Mouse (Mus musculus): ENCODE measurements at regions not wholly inside any gene's neighbourhood (a gene's known extent, or its start where the extent isn't known, plus 50 kb on each side); places are given as distances from the start of the nearest gene placed in this dataset.

DNA sequence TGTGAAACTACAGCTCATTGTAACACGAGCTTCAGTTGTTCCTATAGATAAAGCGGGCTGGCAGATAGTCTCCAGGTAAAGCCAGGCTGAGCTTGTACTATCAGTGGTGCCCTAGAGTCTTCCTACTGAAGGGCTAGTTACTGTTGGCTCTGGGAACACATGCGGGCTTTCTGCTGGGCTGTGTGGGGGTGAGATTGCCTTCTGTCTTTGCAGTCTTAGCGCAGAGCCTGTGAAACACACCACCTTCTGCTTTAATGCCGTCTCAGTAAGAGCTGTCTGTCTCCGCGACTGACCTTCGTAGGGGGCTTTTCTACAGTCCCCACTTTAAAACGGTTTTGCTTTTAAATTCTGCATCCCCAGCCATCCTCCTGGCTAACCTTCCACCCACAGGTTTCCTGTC is 76.7 kb downstream of the Trim29 start:
- no peak for DNase-seq
- Histone ChIP-seq H3K4me3 (replicated peaks; ENCODE audit: insufficient read depth, low read depth, low read length) (no peak overlapping the region), H3K27me3 (ENCODE audit: control insufficient read depth, insufficient read depth, low read length) (no peaks in the 10 kb centered on the region), H3K27ac (ENCODE audit: insufficient read depth, low read length) (no peak overlapping the region), H3K4me1 (ENCODE audit: control insufficient read depth, insufficient read depth, low read length) (no peaks in the 10 kb centered on the region)
- TF ChIP-seq CTCF (IDR thresholded peaks at IDR 0.05; ENCODE audit: borderline replicate concordance, insufficient read depth, low read depth, low read length) (no peak), POLR2A (IDR thresholded peaks at IDR 0.05; ENCODE audit: borderline replicate concordance, insufficient read depth, low read length) (no peak)
- 71% methylated on average over 9 of the region's 9 CpGs for WGBS

DNA sequence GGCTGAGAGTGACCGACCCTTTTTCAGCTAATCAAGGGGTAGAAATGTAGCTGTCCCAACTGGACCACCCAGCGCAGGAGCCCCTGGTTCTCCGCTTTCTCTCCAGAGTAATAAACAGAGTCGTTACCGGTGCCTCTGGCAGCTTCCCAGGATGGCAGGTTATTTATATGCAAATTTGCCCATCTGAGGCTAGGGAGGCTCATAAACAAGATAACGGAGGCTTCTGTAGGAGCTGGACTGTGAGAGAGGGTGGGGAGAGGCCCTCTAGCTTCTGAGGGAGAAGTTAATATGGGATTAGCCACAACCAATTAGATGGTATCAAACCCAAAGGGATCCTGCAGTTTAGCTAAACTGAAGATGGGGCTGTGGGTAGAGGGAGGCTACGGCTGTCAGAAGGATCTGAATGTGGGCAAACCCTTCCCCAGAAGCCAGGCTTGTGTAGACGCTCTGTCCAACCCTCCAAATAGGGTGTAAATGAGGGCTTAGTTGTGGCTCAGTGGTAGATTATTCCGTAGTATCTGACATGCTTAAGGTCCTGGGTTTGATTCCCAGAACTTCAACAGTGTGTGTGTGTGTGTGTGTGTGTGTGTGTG is 78.9 kb downstream of the Trim29 start:
- no peak for DNase-seq
- WGBS = 55% methylated on average over 9 of the region's 9 CpGs

DNA sequence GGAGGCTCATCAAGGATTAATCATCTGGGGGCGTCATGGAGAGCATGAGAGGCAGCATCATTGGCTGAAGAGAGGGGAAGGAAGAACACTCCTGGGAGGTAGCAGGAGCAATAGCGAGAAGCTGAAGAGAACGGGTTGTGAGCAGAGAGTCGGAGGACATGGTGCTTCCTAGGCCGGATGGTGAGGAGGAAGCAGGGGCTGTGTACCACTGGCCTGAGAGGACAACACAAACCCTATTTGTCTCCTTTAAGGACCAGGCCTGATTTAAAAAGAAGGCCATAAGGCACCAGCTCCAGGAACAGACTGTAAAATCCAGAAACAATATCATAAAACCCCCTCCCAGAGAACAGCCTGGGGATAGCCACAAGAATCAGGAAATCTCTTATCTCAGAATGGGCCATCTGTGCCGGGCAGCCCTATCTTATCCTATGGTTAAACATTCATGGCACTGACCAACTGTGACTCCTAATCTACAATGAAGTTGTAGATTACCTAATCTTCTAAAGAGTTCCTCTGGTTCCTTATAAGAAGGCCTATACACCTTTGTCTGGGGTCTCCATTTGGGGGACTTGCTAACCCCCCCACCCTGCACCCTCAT is 81.9 kb downstream of the Trim29 start:
- H3K27ac ChIP-seq (ENCODE audit: insufficient read depth, low read length) = no peak overlapping the region
- no peak for TF ChIP-seq CTCF (IDR thresholded peaks at IDR 0.05; ENCODE audit: borderline replicate concordance, insufficient read depth, low read depth, low read length)
- TF ChIP-seq POLR2A (IDR thresholded peaks at IDR 0.05; ENCODE audit: borderline replicate concordance, insufficient read depth, low read length) = no peak
- H3K27me3 ChIP-seq (ENCODE audit: control insufficient read depth, insufficient read depth, low read length) = no peaks in the 10 kb centered on the region
- no peaks in the 10 kb centered on the region for H3K4me1 ChIP-seq (ENCODE audit: control insufficient read depth, insufficient read depth, low read length)
- WGBS = 91% methylated on average over 6 of the region's 6 CpGs
- no peak for DNase-seq
- no peak overlapping the region for H3K4me3 ChIP-seq (replicated peaks; ENCODE audit: insufficient read depth, low read depth, low read length)

More for the DNA sequence above, 78.9 kb downstream of the Trim29 start:
- Histone ChIP-seq H3K27me3 (ENCODE audit: control insufficient read depth, insufficient read depth, low read length) (no peaks in the 10 kb centered on the region), H3K4me3 (replicated peaks; ENCODE audit: insufficient read depth, low read depth, low read length) (no peak overlapping the region), H3K4me1 (ENCODE audit: control insufficient read depth, insufficient read depth, low read length) (no peaks in the 10 kb centered on the region), H3K27ac (ENCODE audit: insufficient read depth, low read length) (no peak overlapping the region)
- TF ChIP-seq CTCF (IDR thresholded peaks at IDR 0.05; ENCODE audit: borderline replicate concordance, insufficient read depth, low read depth, low read length) = no peak
- TF ChIP-seq POLR2A (IDR thresholded peaks at IDR 0.05; ENCODE audit: borderline replicate concordance, insufficient read depth, low read length) = no peak

DNA sequence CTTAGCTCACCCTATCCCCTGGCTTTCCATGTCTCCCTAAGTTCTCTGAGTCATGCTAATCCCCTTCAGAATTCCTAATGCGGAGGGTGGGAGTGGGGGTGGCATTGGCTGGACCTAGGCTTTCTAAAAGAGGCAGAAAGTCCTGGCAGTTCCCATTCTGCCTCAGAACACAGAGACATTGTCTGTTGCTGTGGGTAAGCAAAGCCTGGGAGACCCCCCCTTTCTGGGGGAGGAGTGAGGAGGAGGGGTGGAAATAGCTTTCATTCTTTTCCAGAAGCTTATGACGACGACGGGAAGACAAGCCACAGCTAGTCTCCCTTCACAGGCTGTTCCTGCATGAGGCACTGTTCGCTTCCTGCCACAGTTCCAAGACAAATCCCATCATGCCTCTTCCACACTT is 83.6 kb downstream of the Trim29 start:
- H3K27ac ChIP-seq (ENCODE audit: insufficient read depth, low read length) = no peak overlapping the region
- H3K27me3 ChIP-seq (ENCODE audit: control insufficient read depth, insufficient read depth, low read length) = no peaks in the 10 kb centered on the region
- peak in 1 of 2 experiments; percentile 11 for DNase-seq
- H3K4me3 ChIP-seq (replicated peaks; ENCODE audit: insufficient read depth, low read depth, low read length) = no peak overlapping the region
- H3K4me1 ChIP-seq (ENCODE audit: control insufficient read depth, insufficient read depth, low read length) = no peaks in the 10 kb centered on the region
- no peak for TF ChIP-seq CTCF (IDR thresholded peaks at IDR 0.05; ENCODE audit: borderline replicate concordance, insufficient read depth, low read depth, low read length)
- no peak for TF ChIP-seq POLR2A (IDR thresholded peaks at IDR 0.05; ENCODE audit: borderline replicate concordance, insufficient read depth, low read length)
- 45% methylated on average over 5 of the region's 5 CpGs for WGBS

DNA sequence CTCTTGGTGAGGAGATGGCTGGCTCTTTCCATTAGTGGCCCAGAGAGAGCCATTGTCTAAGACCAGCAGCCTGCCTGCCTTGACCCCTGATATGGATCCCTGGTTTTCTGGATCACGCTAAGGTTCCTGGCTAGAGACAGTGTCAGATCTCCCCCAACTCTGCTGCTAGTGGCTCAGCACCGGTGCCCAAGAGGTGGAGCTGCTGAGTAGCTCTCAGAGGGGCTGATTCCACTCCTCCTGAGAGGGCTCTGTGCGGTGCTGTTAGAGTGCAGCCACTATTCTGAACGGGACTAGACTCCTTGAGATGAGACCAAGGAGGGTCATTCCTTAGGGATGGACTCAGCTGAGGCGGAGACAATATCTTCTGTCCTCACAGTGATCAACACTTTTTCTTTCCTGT is 84.6 kb downstream of the Trim29 start:
- no peak for TF ChIP-seq CTCF (IDR thresholded peaks at IDR 0.05; ENCODE audit: borderline replicate concordance, insufficient read depth, low read depth, low read length)

DNA sequence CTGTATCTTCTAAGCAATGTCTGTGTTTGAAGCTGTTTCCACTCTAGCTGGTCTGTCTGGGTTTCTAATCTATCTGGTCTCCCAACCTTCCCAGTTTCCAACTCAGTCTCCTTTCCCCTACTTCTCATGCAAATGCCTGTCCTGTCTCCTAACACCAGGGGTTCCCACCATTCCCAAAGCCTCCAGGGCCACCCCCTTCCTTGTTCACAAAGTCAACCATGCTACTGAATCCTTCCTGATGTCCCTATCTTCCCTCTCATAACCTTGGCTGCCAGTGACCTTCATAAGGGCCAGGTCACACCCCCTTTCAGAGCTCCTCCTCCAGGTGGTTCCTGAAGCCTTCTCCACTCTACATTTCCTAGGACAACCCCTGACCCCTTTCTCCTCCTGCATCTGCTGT is 85.9 kb downstream of the Trim29 start:
- Histone ChIP-seq H3K27ac (ENCODE audit: insufficient read depth, low read length) (no peak overlapping the region), H3K27me3 (ENCODE audit: control insufficient read depth, insufficient read depth, low read length) (no peaks in the 10 kb centered on the region), H3K4me1 (ENCODE audit: control insufficient read depth, insufficient read depth, low read length) (no peaks in the 10 kb centered on the region), H3K4me3 (replicated peaks; ENCODE audit: insufficient read depth, low read depth, low read length) (no peak overlapping the region)
- no peak for DNase-seq
- no peak for TF ChIP-seq CTCF (IDR thresholded peaks at IDR 0.05; ENCODE audit: borderline replicate concordance, insufficient read depth, low read depth, low read length)
- no peak for TF ChIP-seq POLR2A (IDR thresholded peaks at IDR 0.05; ENCODE audit: borderline replicate concordance, insufficient read depth, low read length)

More for the DNA sequence above, 84.6 kb downstream of the Trim29 start:
- no peaks in the 10 kb centered on the region for H3K27me3 ChIP-seq (ENCODE audit: control insufficient read depth, insufficient read depth, low read length)
- no peaks in the 10 kb centered on the region for H3K4me1 ChIP-seq (ENCODE audit: control insufficient read depth, insufficient read depth, low read length)
- H3K4me3 ChIP-seq (replicated peaks; ENCODE audit: insufficient read depth, low read depth, low read length) = no peak overlapping the region
- no peak overlapping the region for H3K27ac ChIP-seq (ENCODE audit: insufficient read depth, low read length)
- 36% methylated on average over 5 of the region's 5 CpGs for WGBS
- no peak for DNase-seq

DNA sequence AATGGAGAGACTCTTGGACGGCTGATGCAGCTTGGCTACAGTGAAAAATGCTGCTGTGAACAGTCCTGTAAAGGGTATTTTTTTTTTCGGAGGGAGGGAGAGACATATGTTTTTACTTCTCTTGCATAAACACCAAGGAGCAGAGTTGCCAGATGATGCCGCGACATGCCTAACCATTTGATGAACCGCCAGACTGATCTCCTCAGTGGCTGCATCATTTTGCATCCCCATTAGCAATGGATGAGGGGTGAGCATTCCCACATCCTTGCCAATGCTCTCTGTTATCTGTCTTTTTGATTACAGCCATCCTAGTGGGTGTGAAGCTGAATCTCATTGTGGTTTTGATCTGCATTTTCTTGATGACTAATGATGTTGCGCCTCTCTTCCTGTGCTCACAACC is 97.8 kb downstream of the Trim29 start:
- Histone ChIP-seq H3K27me3 (ENCODE audit: control insufficient read depth, insufficient read depth, low read length) (no peaks in the 10 kb centered on the region), H3K4me1 (ENCODE audit: control insufficient read depth, insufficient read depth, low read length) (no peaks in the 10 kb centered on the region), H3K27ac (ENCODE audit: insufficient read depth, low read length) (no peak overlapping the region), H3K4me3 (replicated peaks; ENCODE audit: insufficient read depth, low read depth, low read length) (no peak overlapping the region)
- DNase-seq = no peak
- 36% methylated on average over 6 of the region's 6 CpGs for WGBS
- TF ChIP-seq POLR2A (IDR thresholded peaks at IDR 0.05; ENCODE audit: borderline replicate concordance, insufficient read depth, low read length) (no peak), CTCF (IDR thresholded peaks at IDR 0.05; ENCODE audit: borderline replicate concordance, insufficient read depth, low read depth, low read length) (no peak)

DNA sequence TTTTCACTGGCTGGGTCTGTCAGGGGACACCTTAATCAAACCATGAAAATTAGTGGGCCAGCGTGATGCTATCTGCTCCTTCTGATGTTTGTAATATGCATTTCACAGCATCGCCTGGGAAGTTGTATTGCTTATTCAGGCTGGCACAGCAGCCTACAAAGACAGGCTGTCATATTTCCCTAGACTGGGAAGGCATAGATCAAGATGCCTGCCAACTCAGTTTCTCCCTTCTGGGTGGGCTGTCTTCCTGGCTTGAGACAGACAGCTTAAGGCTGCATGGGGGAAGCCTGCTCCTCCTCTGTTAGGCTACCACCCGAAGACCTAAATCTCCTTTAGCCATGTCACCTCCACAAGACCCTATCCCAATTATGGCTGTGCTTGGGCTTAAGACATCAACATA is 101.8 kb downstream of the Trim29 start:
- no peak overlapping the region for H3K27ac ChIP-seq (ENCODE audit: insufficient read depth, low read length)
- DNase-seq = no peak
- no peaks in the 10 kb centered on the region for H3K4me1 ChIP-seq (ENCODE audit: control insufficient read depth, insufficient read depth, low read length)
- TF ChIP-seq POLR2A (IDR thresholded peaks at IDR 0.05; ENCODE audit: borderline replicate concordance, insufficient read depth, low read length) (no peak), CTCF (IDR thresholded peaks at IDR 0.05; ENCODE audit: borderline replicate concordance, insufficient read depth, low read depth, low read length) (no peak)
- no peaks in the 10 kb centered on the region; the same call in 1 of the 2 replicates for H3K27me3 ChIP-seq (ENCODE audit: control insufficient read depth, insufficient read depth, low read length)
- no peak overlapping the region for H3K4me3 ChIP-seq (replicated peaks; ENCODE audit: insufficient read depth, low read depth, low read length)
- whole genome bisulfite sequencing = 22% methylated on average over 3 of the region's 3 CpGs

Measured in cerebellum, adult 2 months (tissue).